Mouse (Mus musculus): ENCODE results near the gene Arl3.

DNA sequence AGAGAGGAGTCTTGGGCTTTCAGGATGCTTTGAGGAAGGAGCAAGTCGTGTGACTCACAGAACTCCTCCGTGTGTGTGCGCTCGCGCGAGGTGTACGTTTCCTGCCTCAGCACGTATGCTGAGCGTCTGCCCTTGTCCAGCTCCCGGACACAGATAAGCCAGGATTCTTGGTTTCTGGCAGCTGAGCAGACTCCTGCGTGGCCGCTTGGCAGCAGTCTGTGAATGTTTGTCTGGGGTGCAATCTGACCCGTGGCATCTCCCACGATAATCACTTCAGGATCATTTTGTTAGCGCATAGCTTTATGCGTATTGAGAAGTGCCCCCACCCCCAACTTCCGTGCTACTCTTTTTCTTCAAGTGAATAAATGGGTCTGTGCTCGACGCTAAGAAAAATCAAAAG lies 46.0 kb upstream of the Arl3 start:
- TF ChIP-seq CTCF (IDR thresholded peaks at IDR 0.05; ENCODE audit: borderline replicate concordance, insufficient read depth, low read depth, low read length) (no peak), POLR2A (IDR thresholded peaks at IDR 0.05; ENCODE audit: borderline replicate concordance, insufficient read depth, low read length) (no peak)

Measured in cerebellum, adult 2 months (tissue).